In the genomic region with DNA sequence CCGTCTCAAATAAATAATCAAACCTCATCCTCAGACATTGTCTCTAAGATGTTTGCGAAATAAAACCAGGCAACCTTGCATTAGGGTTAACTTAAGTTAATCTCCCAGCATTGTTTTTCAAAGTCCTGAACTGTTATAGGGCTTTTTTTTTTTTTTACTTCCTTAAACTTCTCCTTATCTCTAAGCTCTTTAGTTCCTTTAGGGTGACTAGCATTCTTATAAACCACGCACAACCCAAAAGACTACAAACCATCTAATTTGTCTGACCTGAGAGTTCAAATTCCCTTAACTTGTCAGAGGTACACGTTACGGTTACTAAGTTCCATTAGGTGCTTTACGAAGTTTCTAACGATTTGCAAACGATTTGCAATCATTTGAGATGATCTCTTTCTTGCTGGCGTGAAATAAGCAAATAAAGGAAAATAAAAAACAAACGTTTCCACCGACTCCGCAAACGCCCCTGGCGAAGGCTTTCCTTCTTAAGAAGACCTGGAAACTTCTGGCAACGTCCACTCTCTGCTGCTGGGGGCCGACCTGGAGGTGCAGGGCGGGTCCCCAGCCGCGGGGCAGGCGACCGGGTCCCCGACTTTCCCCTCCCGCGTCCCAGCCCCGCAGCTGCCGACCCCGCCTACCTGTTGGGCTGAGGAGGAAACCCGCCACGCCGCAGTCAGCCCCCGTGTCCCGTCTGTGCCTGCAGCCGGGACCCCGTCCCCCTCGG, we compare ENCODE assay signal across 8 mouse cellular contexts. TPM values are rescaled to one million over a fixed set of nuclear protein-coding genes. Genes with fewer than 3 reads are reported as not detected.
DNase-seq lines count a peak whose midpoint lies in the region; ATAC-seq and TF ChIP-seq lines count a peak whose summit lies in the region.

No protein-coding gene starts in this region.

- no peak; the same call in 1 of the 2 replicates for ATAC-seq in kidney, embryonic 14.5 days (ENCODE audit: low FRiP score, low TSS enrichment)
- no peak for ATAC-seq in forebrain, embryonic 14.5 days
- peak; percentile 77 for ATAC-seq in liver, embryonic 14.5 days (ENCODE audit: insufficient read depth)
- peak; percentile 69; the same call in 1 of the 2 replicates for ATAC-seq in stomach, embryonic 14.5 days (ENCODE audit: insufficient number of reproducible peaks, insufficient read depth, low FRiP score, low read depth)

- DNase-seq in kidney, adult 11 months = no peak
- DNase-seq in NIH3T3 (ENCODE audit: low read depth) = peak; percentile 36
- no peak for DNase-seq in forebrain, embryonic 14.5 days (ENCODE audit: low spot score)
- peak in 2 of 3 experiments; percentile 36 to 39 for DNase-seq in liver, embryonic 14.5 days (ENCODE audit: low read depth in 3 of 3, low spot score in 3 of 3)
- no peak for DNase-seq in adrenal gland, adult 2 months
- no peak for DNase-seq in layer of hippocampus, adult 11-12 months (ENCODE audit: low spot score)

- peaks cover 4% of the 10 kb centered on the region; the same call in 1 of the 2 replicates for H3K4me1 ChIP-seq in kidney, embryonic 14.5 days (ENCODE audit: control insufficient read depth, insufficient read depth, low read length)
- H3K4me1 ChIP-seq in forebrain, embryonic 14.5 days (ENCODE audit: control insufficient read depth, insufficient read depth, low read length) = peaks cover 4% of the 10 kb centered on the region; the same call in 1 of the 2 replicates
- peaks cover 4 to 12% of the 10 kb centered on the region in 2 experiments for H3K4me1 ChIP-seq in liver, embryonic 14.5 days (replicated peaks; ENCODE audit: control insufficient read depth in 2 of 2, insufficient read depth in 2 of 2, low read length in 1 of 2)
- peaks cover 7% of the 10 kb centered on the region; the same call in 1 of the 2 replicates for H3K4me1 ChIP-seq in stomach, embryonic 14.5 days (ENCODE audit: control insufficient read depth, insufficient read depth, low read length)

- peak overlapping the region; percentile 85 for H3K9ac ChIP-seq in kidney, embryonic 14.5 days (ENCODE audit: low read depth, low read length)
- H3K9ac ChIP-seq in forebrain, embryonic 14.5 days (ENCODE audit: low read length) = peak overlapping the region; percentile 81
- H3K9ac ChIP-seq in liver, embryonic 14.5 days (replicated peaks) = peak overlapping the region; percentile 95
- H3K9ac ChIP-seq in stomach, embryonic 14.5 days (replicated peaks; ENCODE audit: low read depth, low read length) = peak overlapping the region; percentile 81

- peak overlapping the region; percentile 88 for H3K27ac ChIP-seq in kidney, embryonic 14.5 days (ENCODE audit: low read depth, low read length)
- H3K27ac ChIP-seq in forebrain, embryonic 14.5 days (ENCODE audit: low read depth, low read length) = peak overlapping the region; percentile 84
- peak overlapping the region; percentile 88 for H3K27ac ChIP-seq in liver, embryonic 14.5 days
- peak overlapping the region; percentile 92 for H3K27ac ChIP-seq in stomach, embryonic 14.5 days (ENCODE audit: low read length)

- H3K27me3 ChIP-seq in kidney, embryonic 14.5 days (ENCODE audit: control insufficient read depth, insufficient read depth, low read length) = no peaks in the 10 kb centered on the region
- no peaks in the 10 kb centered on the region for H3K27me3 ChIP-seq in forebrain, embryonic 14.5 days (replicated peaks; ENCODE audit: control insufficient read depth, insufficient read depth, low read length)
- H3K27me3 ChIP-seq in liver, embryonic 14.5 days (ENCODE audit: control insufficient read depth, insufficient read depth, low read length) = no peaks in the 10 kb centered on the region
- no peaks in the 10 kb centered on the region for H3K27me3 ChIP-seq in stomach, embryonic 14.5 days (ENCODE audit: control insufficient read depth, insufficient read depth, low read length)

- TF ChIP-seq EP300 in liver, embryonic 14.5 days (IDR thresholded peaks at IDR 0.05; ENCODE audit: low read depth) = no peak

- no peaks in the 10 kb centered on the region for H3K36me3 ChIP-seq in kidney, embryonic 14.5 days (ENCODE audit: control insufficient read depth, insufficient read depth, low read length)
- no peaks in the 10 kb centered on the region for H3K36me3 ChIP-seq in forebrain, embryonic 14.5 days (ENCODE audit: control insufficient read depth, insufficient read depth, low read length)
- no peaks in the 10 kb centered on the region for H3K36me3 ChIP-seq in liver, embryonic 14.5 days (replicated peaks; ENCODE audit: control insufficient read depth, insufficient read depth, low read depth)
- H3K36me3 ChIP-seq in stomach, embryonic 14.5 days (ENCODE audit: control insufficient read depth, insufficient read depth, low read length) = no peaks in the 10 kb centered on the region

- H3K4me2 ChIP-seq in kidney, embryonic 14.5 days (replicated peaks; ENCODE audit: low read depth, low read length) = peak overlapping the region; percentile 37
- peak overlapping the region; percentile 72 for H3K4me2 ChIP-seq in forebrain, embryonic 14.5 days (ENCODE audit: low read length)
- H3K4me2 ChIP-seq in liver, embryonic 14.5 days (ENCODE audit: low read depth) = peak overlapping the region; percentile 95
- H3K4me2 ChIP-seq in stomach, embryonic 14.5 days (replicated peaks; ENCODE audit: low read depth, low read length) = peak overlapping the region; percentile 64

- peak overlapping the region; percentile 99 for H3K4me3 ChIP-seq in kidney, embryonic 14.5 days (ENCODE audit: low read length)
- peak overlapping the region; percentile 92 for H3K4me3 ChIP-seq in forebrain, embryonic 14.5 days (ENCODE audit: low read depth, low read length)
- H3K4me3 ChIP-seq in liver, embryonic 14.5 days (ENCODE audit: insufficient read depth in 1 of 2, low read depth in 2 of 2, low read length in 2 of 2) = peak overlapping the region; percentile 87 to 90
- H3K4me3 ChIP-seq in stomach, embryonic 14.5 days (ENCODE audit: low read depth, low read length) = peak overlapping the region; percentile 91

- H3K9me3 ChIP-seq in kidney, embryonic 14.5 days (ENCODE audit: control insufficient read depth, low read length) = peaks cover 3% of the 10 kb centered on the region; the same call in 1 of the 2 replicates
- H3K9me3 ChIP-seq in forebrain, embryonic 14.5 days (replicated peaks; ENCODE audit: control insufficient read depth, low read length) = no peaks in the 10 kb centered on the region
- no peaks in the 10 kb centered on the region for H3K9me3 ChIP-seq in liver, embryonic 14.5 days (ENCODE audit: control insufficient read depth, low read length)
- no peaks in the 10 kb centered on the region for H3K9me3 ChIP-seq in stomach, embryonic 14.5 days (ENCODE audit: control insufficient read depth, low read depth, low read length)

- WGBS in kidney, embryonic 14.5 days = 2% methylated on average over 34 of the region's 35 CpGs
- WGBS in forebrain, embryonic 14.5 days = 2% methylated on average over 35 of the region's 35 CpGs
- under 1% methylated on average over 35 of the region's 35 CpGs for WGBS in liver, embryonic 14.5 days (ENCODE audit: insufficient replicate concordance)
- under 1% methylated on average over 34 of the region's 35 CpGs for WGBS in stomach, embryonic 14.5 days

- TF ChIP-seq CTCF in liver, embryonic 14.5 days (IDR thresholded peaks at IDR 0.05; ENCODE audit: low read depth) = no peak

RNA-seq across cellular contexts. Expression of a gene that starts 0.6 kb away (rescaled TPM):
- polyA plus RNA-seq in kidney, embryonic 14.5 days (2014; fragmentation: Nextera tagmentation; extraction: Ambion mirVana) = 7.5 and 14.7 TPM in 2 replicates
- polyA plus RNA-seq in forebrain, embryonic 14.5 days (2014; fragmentation: Nextera tagmentation; extraction: Ambion mirVana) = 4.8 and 5.4 TPM in 2 replicates
- polyA plus RNA-seq in liver, embryonic 14.5 days (2012; rRNA removed) = 8.2 and 9.2 TPM in 2 replicates
- polyA plus RNA-seq in liver, embryonic 14.5 days (2014; fragmentation: Nextera tagmentation; extraction: Ambion mirVana) = 5.6 and 6.6 TPM in 2 replicates
- 16.1 and 17.9 TPM in 2 replicates for polyA plus RNA-seq in stomach, embryonic 14.5 days (2014; fragmentation: Nextera tagmentation; extraction: Ambion mirVana)
- 10 to 100 TPM; 20.3 to 23.0 TPM for total RNA-seq in adrenal gland, adult 2 months (2021)
- 18.5 and 24.9 TPM in 2 replicates for polyA plus RNA-seq in adrenal gland, adult 2 months (2012; rRNA removed)

RNA-seq across cellular contexts. Expression of a gene that starts 35.8 kb away (rescaled TPM):
- 28.8 and 30.2 TPM in 2 replicates for polyA plus RNA-seq in kidney, embryonic 14.5 days (2014; fragmentation: Nextera tagmentation; extraction: Ambion mirVana)
- 16.1 and 16.2 TPM in 2 replicates for polyA plus RNA-seq in forebrain, embryonic 14.5 days (2014; fragmentation: Nextera tagmentation; extraction: Ambion mirVana)
- 5.9 and 11.1 TPM in 2 replicates for polyA plus RNA-seq in liver, embryonic 14.5 days (2012; rRNA removed)
- 12.0 and 13.1 TPM in 2 replicates for polyA plus RNA-seq in liver, embryonic 14.5 days (2014; fragmentation: Nextera tagmentation; extraction: Ambion mirVana)
- 25.4 and 26.4 TPM in 2 replicates for polyA plus RNA-seq in stomach, embryonic 14.5 days (2014; fragmentation: Nextera tagmentation; extraction: Ambion mirVana)
- 10 to 100 TPM; 16.1 to 22.5 TPM for total RNA-seq in adrenal gland, adult 2 months (2021)
- polyA plus RNA-seq in adrenal gland, adult 2 months (2012; rRNA removed) = 10.3 and 16.5 TPM in 2 replicates

RNA-seq across cellular contexts. Expression of a gene that starts 57.4 kb away (rescaled TPM):
- not detected in 2 replicates for polyA plus RNA-seq in kidney, embryonic 14.5 days (2014; fragmentation: Nextera tagmentation; extraction: Ambion mirVana)
- not detected in 2 replicates for polyA plus RNA-seq in forebrain, embryonic 14.5 days (2014; fragmentation: Nextera tagmentation; extraction: Ambion mirVana)
- polyA plus RNA-seq in liver, embryonic 14.5 days (2012; rRNA removed) = not detected in 2 replicates
- not detected in 2 replicates for polyA plus RNA-seq in liver, embryonic 14.5 days (2014; fragmentation: Nextera tagmentation; extraction: Ambion mirVana)
- not detected in 2 replicates for polyA plus RNA-seq in stomach, embryonic 14.5 days (2014; fragmentation: Nextera tagmentation; extraction: Ambion mirVana)
- not detected for total RNA-seq in adrenal gland, adult 2 months (2021)
- 0.07 TPM in 1 of 2 replicates, not detected in the other for polyA plus RNA-seq in adrenal gland, adult 2 months (2012; rRNA removed)

Comparison
In these comparisons a context has a peak if more than half of its experiments do, and no peak if none do; other contexts are left out.
1. ATAC-seq: peak in liver, embryonic 14.5 days (single experiment) and stomach, embryonic 14.5 days (single experiment); none in kidney, embryonic 14.5 days (single experiment) and forebrain, embryonic 14.5 days (single experiment).
2. H3K4me2 ChIP-seq: peak in every context shown above with its lines; median percentile 95 in liver, embryonic 14.5 days; 72 in forebrain, embryonic 14.5 days; 64 in stomach, embryonic 14.5 days; 37 in kidney, embryonic 14.5 days.
3. DNase-seq: peak in NIH3T3 (single experiment) and liver, embryonic 14.5 days (2 of 3); none in kidney, adult 11 months (single experiment), forebrain, embryonic 14.5 days (single experiment), adrenal gland, adult 2 months (single experiment) and layer of hippocampus, adult 11-12 months (single experiment).
4. Peak in every context shown above with its lines, with median percentiles within 50 percentile points of each other: H3K27ac ChIP-seq, H3K4me3 ChIP-seq and H3K9ac ChIP-seq.